ENCODE assay signal across 2 mouse cellular contexts in genomic region chr4:40122291-40122690, GRCm38 (mm10). TPM values are rescaled to one million over a fixed set of nuclear protein-coding genes. Genes with fewer than 3 reads are reported as not detected.
DNase-seq lines count a peak whose midpoint lies in the region; TF ChIP-seq lines count a peak whose summit lies in the region.
"Not testable (repeated sequence)": the region's sequence is repeated elsewhere in the genome, so short reads cannot be mapped to it uniquely, and the experiment has no call there.

No protein-coding gene starts in this region.

- H3K4me1 ChIP-seq in kidney, adult 2 months (ENCODE audit: control insufficient read depth, insufficient read depth, low read length), result not testable (repeated sequence)

- peak; percentile 70 for DNase-seq in kidney, adult 2 months
- DNase-seq in kidney, adult 9 months, result peak; percentile 77

- not testable (repeated sequence) for TF ChIP-seq CTCF in kidney, adult 2 months (conservative IDR thresholded peaks at IDR 0.05; ENCODE audit: insufficient read depth, insufficient read length, low read depth, low read length)

- H3K4me3 ChIP-seq in kidney, adult 2 months (ENCODE audit: insufficient read depth, low read depth, low read length), result not testable (repeated sequence)

- H3K27ac ChIP-seq in kidney, adult 2 months (ENCODE audit: insufficient read depth, low read depth, low read length), result not testable (repeated sequence)

- H3K36me3 ChIP-seq in kidney, adult 2 months (ENCODE audit: control insufficient read depth, insufficient read depth, low read length), result not testable (repeated sequence)

- not testable (repeated sequence) for H3K27me3 ChIP-seq in kidney, adult 2 months (replicated peaks; ENCODE audit: control insufficient read depth, insufficient read depth, low read length)

- not testable (repeated sequence) for TF ChIP-seq POLR2A in kidney, adult 2 months (IDR thresholded peaks at IDR 0.05; ENCODE audit: low read depth, low read length)

- 61% methylated on average over 1 of the region's 1 CpGs for WGBS in kidney, adult 2 months

RNA-seq across cellular contexts. Expression of gene Aco1, which starts 20.6 kb away (rescaled TPM):
- 179 and 182 TPM in 2 replicates for polyA plus RNA-seq in kidney, adult 2 months (2012; rRNA removed)
